Mouse (Mus musculus) erythroblast, adult 5-6 weeks (primary cell): ENCODE results near the gene Il16. TPM values are rescaled to one million over a fixed set of nuclear protein-coding genes. Genes with fewer than 3 reads are reported as not detected.
"Not testable (repeated sequence)": the region's sequence is repeated elsewhere in the genome, so short reads cannot be mapped to it uniquely, and the experiment has no call there.

Experiments used
- ATAC-seq: replicated peaks from 2 replicates; pipeline ENCODE4 v1.8.0; 2016; ENCODE audit warnings: moderate number of reproducible peaks, mild to moderate bottlenecking, moderate TSS enrichment, inconsistent platforms; ENCODE audit not compliant: poor library complexity, low FRiP score, severe bottlenecking
- total RNA-seq, 2 experiments: library from RNA; stranded (forward) in 1 of 2; stranded (reverse) in 1 of 2; fragments of 150-400 nt in 1 of 2; fragments of 200-764, 138-1000 nt in 1 of 2; gene quantifications; 2 replicates each; pipeline versions ENCODE4 v1.2.3 to v1.2.4; 2015 to 2017; ENCODE audit warnings: low replicate concordance in 2 of 2

The Il16 gene
- total RNA-seq, 2 experiments from 2014 or later: 11.1 to 27.3 TPM

DNA sequence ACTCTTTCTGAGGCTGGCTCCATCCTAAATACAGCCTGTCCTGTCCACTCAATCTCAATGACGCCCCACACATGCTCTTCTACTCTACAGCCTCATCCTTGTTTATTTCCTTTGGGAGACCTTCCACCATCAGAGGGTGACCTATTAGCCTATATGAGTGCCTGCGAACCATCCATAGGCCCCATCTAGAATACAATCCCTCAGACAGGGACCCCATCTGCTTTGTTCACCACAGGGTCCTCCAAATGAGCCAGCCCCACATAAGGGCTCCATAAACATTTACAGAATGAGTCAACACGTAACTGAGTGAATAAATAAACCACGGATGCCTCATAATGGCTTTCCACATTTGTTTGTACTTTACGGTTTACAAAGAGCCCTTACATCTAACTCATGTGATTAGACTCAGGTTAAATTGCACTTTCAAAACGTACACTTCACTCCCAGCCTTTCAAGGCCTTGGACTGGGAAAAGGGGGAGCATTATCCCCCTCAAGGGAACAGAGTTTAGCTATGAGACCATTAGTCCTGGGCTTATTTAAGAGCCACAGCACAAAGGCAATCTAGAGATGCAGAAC lies 7.5 kb downstream of the Il16 start:
- ATAC-seq: no peak

DNA sequence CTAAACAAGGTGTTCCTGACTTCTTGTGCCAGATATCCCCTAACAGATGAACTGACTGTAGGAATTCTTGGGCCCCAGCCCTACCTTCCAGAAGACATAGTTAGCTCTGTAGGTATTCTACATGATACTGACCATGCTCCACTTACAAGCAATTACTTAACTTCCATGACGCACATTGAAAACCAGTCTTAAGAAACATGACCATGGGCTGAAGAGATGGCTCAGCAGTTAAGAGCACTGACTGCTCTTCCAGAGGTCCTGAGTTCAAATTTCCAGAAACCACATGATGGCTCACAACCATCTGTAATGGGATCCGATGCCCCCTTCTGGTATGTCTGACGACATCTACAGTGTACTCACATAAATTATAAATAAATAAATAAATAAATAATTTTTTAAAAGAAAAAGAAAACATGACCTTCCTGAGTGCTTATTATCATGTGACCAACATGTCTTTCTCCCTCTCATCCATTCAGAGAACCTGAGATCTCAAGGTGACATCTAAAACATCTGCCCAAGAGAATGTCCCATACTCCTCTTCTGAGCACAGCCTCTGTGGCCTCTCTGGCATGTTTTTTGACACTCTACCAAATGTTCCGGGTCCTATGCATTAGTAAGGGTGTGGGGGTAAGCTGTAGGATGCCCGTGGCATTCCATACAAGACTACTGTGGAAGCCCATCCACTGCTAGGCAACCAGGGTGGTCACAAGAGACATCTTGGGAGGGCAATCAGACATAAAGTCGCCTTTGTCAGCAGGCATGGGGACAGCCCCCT lies 9.0 kb downstream of the Il16 start:
- no peak for ATAC-seq

DNA sequence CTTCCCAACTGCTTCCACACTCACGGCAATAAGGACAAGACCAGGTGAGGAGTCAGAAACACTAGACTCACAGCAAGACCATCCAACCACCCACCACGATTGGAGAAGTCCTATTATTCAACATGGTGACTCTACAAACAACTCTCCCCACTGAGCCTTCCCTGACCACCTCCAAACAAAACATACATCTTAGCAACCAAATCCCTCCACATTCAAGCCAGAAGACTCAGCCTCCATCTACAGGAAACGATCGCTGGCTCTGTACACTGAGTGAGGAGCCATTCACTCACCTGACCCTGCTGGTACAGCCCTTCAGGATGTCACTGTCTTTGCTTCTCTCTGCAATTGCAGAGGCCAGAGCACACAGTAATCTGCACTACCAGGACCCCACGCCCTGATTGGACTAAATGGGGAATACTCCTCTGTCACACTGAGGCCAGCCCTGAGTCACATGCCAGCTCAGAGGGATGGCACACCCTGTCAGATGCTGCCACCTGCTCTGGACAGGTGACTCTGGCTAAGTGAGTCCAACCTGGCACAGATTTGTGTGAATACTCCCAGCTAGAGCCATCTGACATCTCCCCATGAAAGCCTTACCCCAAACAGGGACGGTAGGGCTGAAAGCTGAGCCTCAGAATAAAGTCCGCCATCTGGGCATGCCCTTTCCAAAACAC lies 10.3 kb downstream of the Il16 start:
- ATAC-seq: no peak

DNA sequence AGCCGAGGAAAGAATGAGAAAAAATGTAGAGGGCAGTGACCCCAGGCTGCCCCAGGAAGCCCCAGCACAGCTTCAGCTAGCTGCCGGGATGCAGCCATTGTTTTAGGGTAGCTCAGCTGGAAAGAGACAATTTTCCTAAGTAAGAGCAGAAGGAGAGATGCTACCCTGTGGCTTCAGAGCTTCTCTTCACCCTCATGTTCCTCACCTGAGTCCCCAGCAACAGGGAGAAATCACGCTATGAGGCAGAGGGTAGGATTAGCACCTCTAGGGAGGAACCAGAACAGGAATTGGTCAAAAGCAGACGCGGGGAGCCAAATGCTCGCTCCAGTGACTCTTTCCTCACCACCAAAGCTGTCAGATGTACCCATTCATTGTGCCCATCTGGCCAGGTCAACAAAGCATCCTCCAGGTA lies 10.8 kb downstream of the Il16 start:
- no peak for ATAC-seq

DNA sequence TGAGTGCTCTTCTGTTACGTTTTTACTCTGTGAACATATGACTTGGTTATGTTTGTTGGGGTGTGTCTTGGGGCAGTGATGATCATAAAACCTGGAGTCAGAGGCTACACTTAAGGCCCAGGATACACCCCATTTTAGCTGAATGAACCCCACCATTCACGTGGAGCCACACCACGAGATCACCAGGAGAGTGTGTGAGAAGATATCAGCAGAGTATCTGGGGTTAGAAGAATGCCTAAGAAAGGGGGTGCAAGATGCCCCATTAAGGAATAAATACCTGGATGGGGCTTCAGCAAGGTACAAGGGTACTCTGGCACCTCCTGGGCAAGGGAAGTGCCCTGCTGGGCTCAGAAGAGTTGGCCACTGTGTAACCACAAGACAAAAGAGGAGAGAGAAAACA lies 11.3 kb downstream of the Il16 start:
- no peak for ATAC-seq

DNA sequence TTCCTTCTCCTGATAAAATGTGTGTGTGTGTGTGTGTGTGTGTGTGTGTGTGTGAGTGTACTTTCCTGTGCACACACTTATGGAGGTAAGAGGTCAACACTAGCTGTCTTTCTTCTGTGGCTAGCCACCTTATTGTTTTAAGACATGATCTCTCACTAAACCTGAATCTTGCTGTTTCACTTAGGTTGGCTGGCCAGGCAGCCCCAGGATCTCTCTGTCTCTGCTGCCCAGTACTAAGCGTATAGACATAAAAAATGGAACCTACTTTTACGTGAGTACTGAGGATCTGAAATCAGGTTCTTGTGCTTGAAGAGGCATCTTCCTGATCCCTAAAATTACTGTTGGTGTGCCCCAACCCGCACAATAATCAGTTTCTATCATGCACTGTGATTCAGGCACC lies 12.7 kb downstream of the Il16 start:
- no peak for ATAC-seq

DNA sequence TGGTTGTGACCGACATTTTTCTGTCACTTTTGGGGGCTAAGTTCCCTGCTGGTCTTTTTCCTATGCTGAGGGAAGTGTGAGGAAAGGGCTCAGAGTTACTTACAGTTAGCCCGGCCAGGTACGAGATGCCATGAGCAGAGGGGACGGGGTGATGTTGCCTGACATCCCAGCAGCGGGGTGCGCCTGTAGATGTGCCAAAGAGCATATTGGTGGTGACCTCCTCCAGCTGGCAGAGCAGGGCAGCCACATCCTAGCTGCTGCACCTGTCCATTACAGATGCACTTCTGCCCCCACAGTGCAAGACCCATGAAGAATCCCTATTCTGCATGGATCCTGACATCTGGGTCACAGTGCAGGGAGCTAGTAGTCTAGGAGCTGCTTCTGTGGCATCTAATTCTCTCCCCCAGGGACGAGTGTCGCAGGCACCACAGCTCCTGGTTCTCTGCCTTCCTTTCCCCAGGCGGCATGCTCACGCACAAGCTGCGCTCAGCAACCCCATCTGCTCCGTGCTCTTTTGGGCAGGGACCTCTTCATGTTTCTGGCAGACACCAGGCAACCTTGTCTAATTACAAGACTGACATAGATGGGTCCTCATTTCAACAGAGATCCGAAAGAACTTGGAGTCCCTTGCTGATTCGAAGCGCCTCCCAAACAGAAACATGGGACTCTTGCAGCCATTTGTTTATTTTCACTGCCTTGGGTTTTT lies 13.4 kb downstream of the Il16 start:
- ATAC-seq: no peak

DNA sequence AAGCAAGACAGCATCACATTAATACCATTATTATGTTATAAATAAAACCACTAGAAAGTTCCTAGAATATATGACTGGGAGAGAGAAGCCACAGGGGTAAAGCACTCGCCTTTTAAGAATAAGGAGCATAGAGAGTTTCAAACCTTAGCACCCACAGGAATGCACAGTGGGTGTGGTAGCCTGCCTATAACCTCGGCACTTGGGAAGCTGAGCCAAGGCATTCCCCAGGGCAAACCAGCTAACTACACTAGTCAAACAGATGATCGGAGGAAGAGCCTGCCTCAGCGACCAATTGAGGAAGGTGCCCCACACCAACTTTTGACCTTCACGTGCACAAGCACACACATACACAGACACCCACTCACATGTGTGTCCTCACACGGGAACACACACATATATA lies 14.2 kb downstream of the Il16 start:
- ATAC-seq: no peak

DNA sequence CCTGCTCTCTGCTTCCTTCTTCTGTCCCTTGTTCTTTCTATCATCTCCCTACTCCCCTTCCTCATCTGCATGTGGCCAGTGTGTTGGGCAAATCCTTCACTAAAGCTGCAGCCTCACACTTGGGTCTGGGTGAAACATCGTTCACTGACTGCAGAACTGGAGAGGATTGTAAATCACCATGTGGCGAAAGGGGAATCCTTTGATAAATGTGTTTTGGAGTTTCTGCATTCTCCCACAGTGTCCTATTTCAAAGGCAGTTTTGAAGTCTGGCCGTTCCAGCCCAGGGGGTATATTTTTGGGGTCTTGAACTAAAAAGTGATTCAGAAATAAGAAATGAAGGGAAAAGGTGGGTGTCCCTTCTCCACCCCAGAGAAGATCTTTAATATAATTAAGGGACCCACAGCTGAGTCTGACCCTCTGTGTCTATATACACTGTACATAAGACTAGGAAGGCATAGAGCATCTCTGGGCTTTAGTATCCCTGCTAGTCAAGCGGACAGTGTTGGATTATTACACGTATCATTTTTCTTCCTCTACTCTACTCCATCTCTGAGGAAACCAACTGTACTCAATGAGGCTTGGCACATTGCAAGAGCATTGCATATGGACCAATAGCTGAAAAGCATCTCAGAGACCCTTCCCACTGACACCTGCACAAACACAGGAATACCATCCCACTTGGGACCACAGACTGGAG lies 18.4 kb downstream of the Il16 start:
- ATAC-seq: no peak

DNA sequence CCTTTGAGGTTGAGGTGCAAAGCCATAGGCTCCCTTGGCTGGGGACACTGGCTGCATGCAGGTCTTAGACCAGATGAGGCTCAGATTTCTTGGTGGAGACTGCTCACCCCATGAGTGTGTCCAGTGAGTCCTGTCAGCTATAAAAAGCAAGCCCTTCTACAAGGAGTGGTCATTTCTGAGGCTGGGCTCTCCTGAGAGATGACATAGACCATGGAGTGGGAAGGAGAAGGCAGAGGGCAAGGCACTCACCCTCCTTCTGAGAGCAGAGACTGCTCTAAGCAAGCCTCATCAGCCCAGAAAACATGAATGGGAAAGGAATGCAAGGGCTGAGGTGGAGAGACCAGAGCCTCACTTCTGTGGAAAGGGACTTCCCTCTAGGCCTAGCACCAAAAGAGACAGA lies 19.7 kb downstream of the Il16 start:
- ATAC-seq: no peak

DNA sequence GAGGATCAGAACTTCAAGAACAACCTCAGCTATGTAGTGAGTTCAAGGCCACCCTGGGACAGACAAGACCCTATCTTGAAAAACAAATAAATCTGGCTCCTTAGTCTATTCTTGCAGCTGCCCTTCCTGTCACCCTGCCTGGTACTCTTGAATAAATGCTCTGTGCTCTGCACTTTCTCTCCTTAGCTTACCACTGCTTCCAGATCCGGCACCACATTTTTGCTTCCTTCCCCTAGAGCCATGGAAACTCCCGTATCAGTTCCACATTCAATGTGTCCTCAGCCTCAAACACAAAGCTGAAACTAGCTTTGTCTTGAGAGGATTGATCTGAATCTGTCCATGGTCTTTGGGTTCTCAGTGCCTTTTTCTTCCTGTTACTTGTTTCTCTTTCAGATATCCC lies 21.0 kb downstream of the Il16 start:
- ATAC-seq: no peak

DNA sequence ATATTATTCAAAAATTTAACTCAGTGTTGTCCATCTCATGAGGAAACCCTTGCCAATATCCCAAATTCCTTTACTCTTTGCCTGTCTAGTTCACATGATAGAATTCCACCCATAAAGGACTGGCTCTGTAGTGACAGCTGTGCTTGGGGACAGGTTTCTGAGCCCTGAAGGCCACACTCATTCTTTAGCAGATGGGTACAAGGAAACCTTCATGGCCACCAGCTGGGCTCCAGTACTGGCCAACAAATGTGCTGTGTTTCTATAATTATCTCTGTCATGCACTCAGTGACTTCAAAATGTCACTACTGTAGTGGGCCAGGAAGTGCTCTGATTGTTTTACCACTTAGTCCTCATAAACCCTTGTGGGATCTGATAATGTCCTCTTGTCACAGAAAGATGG lies 21.6 kb downstream of the Il16 start:
- ATAC-seq: no peak

DNA sequence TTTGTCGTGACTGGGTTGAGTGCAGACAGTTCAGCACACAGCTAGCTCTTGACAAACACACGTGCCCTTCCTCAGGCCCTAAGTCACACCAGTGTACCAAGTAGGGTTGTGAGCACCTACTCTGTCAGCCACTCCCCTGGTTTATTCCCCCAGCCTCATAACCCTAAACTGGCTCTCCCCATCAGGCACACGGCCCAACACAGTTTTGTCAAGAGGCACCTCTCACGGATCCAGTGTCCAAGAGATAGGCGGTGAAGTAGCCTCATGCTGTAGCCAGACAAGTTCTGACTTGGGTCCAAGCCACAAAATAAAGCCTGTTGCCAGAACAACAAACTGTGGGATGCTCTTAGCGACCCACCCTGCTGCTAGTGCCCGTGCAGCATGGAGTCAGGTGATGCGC lies 22.3 kb downstream of the Il16 start:
- no peak for ATAC-seq

DNA sequence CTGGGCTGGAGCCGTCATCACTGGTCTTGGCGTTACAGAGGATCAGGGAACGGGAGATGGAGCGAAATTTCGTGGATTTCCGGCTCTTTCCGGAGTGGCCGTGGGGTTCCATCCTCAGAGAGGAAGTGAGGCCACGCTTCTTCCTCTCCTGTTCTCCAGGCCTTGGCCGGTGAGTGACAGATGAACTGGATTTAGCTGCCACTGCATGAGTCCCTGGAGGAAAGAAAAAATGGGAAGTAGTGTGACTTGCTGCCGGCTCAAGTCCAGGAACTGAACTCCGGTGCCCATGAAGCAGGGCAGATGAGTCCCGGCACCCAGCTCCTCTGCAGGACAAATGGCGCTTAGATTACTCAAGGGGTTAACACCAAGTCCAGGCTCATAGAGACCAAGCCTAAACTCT lies 23.0 kb downstream of the Il16 start:
- no peak for ATAC-seq

DNA sequence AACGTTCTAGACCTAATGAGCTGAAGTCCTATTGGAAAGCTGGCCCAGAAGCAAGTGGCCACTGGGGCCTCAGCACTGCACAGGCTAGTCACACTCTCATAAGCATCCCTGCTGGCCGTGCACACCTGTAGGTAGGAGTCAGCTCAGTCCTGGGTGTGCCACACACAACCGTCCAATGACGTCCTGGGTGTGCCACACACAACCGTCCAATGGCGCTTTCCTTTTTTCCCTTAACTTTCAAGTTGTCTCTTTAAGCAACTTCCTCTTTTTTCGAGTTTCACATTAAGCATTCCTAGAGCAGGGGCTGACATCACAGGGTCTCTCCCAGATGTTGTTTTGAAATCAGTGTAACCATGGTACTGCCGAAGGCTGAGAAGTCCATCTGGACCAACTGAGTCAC lies 25.3 kb downstream of the Il16 start:
- ATAC-seq: no peak

DNA sequence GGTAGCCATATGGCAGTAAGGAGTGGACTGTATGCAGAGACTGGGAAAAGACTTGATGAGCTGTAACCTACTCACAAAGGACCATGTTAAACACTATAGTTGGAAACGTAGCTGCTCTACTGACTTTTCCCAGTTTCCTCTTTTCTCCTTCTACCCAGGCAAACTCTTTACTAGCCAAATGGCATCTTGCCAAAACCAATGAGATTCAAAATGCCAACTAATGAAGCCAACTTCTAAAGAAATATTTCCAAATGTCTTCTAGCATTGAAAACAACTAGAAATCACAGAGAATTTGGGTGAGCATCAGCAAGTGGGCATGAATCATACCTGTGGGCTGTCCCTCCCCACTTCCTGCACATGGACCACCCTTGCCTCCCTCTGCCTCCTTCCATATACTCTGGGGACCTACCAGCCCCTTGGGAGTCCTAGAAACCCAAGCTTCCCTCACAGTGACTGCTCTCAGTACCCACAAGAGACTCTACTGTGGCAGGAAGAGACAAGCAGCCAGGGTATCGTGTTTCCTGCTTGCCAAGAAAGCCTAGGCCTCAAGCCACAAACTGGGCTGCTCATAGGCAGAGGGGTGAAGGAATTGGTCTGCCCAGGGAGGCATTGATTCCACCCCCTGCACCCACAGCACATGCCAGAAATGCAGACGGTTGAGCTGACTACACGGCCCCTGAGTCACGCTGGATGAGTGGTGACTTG lies 28.4 kb downstream of the Il16 start:
- ATAC-seq: no peak

DNA sequence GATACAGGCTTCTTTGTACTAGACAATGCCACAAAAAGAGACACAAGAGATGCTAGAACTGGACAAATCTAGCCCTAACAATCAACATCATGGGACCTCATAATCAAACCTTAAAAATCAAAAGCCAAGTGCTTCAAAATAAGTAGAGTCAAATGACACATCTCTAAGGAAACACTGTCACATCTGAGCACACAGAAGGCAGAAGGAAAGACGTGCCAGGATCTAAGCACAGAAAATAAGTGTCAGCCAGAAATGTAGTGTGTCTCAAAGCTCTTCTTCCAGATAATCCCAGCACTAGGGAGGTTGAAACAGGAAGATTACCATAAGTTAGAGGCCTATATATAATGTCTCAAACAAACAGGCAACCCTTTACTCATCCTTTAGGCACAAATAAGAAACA lies 31.9 kb downstream of the Il16 start:
- no peak for ATAC-seq

DNA sequence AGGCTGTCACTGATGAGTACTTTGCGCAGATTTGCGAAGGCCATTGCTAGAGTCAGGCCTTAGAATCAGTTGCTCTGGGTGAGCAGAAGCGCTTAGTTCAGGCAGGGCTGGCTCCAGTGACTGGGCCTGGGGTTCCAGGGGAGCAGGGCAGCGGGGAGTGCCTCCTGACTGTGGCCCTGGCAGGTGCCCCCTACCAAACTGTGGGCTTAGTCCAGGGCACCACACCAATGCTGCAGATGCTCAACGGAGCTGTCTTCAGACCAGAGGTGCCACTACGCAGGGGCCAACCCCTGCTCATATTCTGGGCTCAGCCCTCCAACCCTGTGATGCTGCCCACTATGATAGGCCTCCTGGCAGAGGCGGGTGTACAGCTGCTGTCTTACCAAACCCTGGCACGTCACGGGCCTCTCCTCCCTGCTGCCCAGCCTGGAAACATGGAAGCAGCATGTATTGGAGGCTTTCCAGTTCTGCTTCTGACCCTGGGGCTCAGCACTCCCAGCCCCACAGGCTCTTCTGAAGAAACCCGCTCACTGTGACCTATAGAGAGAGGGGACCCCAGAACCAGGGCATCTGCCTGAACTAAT lies 33.8 kb downstream of the Il16 start:
- ATAC-seq: not testable (repeated sequence)

DNA sequence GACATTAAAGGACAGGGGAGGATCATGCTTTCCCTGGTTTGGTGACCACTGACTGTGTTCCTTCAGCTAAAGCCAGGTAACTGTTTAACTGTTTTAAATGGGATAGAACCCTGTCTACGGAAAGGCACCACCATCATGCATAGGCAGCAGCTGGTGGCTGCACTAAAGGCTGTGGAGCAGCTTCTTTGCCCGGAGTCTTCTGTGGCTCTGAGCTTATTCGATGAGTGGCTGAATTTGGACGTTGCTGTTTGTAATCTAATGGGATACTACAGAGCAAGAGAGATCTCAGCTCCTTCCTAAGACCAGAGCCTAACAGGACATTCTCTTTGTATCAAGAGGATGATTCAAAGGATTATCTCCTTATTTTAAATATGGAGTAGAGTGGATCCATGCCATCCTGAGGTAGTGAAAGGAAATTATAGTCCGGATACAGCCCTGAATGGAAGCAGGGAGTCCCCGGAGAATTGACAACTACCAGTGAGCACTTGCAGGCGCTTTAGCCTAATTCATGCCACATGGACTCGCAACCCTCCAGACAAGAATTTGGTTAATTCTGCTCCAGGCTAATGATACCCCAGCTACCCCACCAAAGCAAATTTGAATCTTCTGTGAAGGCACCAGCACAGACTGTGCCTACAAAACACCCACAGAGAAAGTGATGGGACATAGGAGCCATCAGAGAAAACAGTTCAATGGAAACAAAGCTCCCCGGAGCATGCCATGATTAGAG lies 42.3 kb downstream of the Il16 start:
- ATAC-seq: no peak
